Mouse (Mus musculus) splenic B cell, adult 2 months (primary cell): ENCODE results near the gene Lztr1.
A peak's percentile ranks its signal among the peaks of the same experiment; 100 is the strongest.

Experiments
- DNase-seq: peaks from one replicate; pipeline ENCODE4 v3.0.0-alpha.2; 2011; ENCODE audit warnings: low read depth, low spot score
- H3K27me3 ChIP-seq: 2 replicates; pipeline ENCODE4 v1.6.1; 2012; ENCODE audit warnings: mild to moderate bottlenecking, low read length, moderate library complexity, mixed read lengths; ENCODE audit not compliant: control insufficient read depth, poor library complexity, insufficient read depth, severe bottlenecking
- H3K36me3 ChIP-seq: 2 replicates; pipeline ENCODE4 v1.6.1; 2012; ENCODE audit warnings: mild to moderate bottlenecking, low read length, moderate library complexity, mixed read lengths; ENCODE audit not compliant: control insufficient read depth, poor library complexity, insufficient read depth, severe bottlenecking

The Lztr1 gene

DNA sequence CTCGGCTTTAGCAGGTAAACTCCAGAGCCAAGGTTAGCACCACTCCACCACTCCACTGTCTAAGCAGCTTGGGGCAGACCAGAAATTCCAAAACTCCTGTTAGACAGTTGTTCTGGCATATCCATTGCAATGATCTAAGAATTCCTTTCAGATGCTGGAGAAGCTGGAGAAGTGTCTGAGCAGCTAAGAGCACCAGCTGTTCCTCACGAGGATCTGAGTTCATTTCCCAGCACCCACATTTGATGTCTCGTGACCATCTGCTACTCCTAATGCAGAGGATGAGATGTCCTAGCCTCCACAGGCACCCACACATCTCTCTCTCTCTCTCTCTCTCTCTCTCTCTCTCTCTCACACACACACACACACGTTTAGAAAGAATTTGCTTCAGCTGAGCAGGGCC, 48.4 kb downstream of the Lztr1 start:
- Histone ChIP-seq H3K27me3 (no peaks in the 10 kb centered on the region), H3K36me3 (no peaks in the 10 kb centered on the region)
- no peak for DNase-seq

DNA sequence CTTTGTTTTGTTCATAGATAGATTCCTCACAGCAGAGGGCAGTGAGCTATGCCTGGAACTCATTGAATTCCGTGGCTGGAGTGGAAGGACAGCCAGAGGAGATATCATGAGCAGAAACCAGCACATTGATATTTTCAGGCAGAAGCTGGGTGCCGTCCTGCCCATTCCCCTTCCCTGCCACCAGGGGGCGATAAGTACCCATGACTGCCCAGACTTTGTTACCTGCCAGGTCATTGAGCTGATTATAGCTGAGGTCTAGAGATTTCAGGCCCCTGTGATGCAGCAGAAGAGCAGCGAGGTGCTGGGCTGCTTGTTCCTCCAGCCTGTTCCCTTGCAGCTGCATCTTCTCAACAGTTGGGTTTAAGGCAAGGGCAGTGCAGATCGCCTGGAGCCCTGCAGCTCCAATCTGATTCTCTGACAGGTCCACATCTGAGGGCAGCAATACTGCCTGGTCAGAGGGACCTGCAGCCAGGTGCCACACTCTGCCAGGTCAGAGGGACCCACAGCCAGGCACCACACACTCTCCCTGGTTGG, 49.5 kb downstream of the Lztr1 start:
- peak; percentile 78 for DNase-seq
- no peaks in the 10 kb centered on the region for H3K27me3 ChIP-seq

DNA sequence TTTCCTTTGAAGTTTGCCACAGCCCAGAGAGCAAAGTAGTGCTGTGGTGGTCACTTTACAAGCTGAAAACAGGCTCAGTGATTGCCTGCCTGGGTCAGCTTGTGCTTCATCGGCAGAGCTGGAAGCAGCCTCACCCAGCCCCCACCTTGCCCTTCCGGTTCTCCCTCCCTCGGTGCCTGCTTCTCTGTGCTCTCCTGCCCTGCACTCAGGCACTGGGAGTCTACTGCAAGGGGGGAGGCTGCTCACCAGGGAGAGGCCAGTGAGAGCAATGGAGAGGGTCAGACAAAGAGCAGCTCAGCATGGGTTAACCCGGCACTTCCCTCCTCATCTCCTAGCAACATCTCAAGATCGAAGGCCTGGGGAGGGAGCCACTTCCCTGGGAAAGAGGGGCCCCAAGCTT, 50.3 kb downstream of the Lztr1 start:
- DNase-seq: no peak
- no peaks in the 10 kb centered on the region for H3K36me3 ChIP-seq
- H3K27me3 ChIP-seq: no peaks in the 10 kb centered on the region

More for the DNA sequence above, 49.5 kb downstream of the Lztr1 start:
- no peaks in the 10 kb centered on the region for H3K36me3 ChIP-seq

DNA sequence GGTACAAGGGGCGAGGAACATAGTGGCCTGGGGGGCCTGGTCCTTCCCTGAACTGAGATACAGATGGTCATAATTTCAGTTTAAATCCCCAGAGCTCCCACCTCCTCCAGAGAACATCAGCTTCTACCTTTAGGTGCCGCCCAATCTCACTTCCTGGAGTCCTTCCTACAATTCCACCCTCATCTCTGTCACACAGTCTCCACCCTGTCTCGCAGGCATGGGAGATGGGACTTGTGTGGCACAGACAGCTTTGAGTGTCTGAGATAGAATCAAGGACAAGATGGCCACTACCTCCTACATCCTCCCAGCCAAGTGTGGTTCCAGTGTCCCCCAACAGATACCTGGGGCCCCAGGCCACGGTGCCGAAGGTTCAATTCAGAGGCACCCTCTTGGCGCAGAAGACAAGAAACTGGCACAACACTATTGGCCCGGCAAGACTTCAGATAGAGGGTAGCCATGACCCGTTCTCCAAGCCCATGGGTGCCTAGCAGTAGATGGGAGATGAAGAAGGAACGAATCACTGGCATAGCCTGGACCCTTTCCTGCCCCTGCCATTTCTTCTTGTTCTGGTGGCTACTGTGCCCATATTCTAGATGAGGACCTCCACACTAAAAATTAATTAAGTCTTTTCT, 51.0 kb downstream of the Lztr1 start:
- H3K27me3 ChIP-seq: no peaks in the 10 kb centered on the region
- no peaks in the 10 kb centered on the region for H3K36me3 ChIP-seq
- DNase-seq: no peak

DNA sequence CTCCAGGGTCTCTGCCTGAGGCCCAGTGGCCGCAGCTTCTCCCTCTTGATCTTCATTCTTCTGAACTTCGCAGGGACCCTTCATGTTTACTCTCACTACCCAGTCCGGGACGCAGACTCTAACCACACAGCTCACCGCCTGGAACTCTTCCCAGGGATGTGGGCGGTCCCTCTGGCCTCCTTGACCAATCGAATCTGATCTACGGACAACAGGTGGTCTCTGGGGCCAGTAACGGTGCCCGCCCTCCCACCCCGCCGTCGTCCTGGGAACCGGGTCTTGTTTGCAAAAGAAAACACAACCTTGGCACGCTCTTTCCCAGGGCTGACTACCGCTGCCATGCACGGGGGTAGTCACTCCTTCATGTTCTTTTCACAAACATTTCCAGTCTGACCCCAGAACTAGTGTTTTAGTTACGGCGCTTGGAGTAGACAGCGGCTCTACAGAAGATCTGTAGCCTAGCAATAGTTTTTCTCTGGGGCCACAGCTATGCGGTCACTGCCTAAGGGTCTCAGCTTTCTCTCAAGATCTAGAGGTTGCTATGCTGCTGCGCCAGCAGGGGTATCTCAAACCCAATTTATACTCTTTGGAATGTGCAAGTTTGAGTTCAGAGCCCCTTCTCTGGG, 52.8 kb downstream of the Lztr1 start, which contains the start of gene Lrrc74b:
Lrrc74b (minus strand) TSS at position 120 of the 623 bp plus-strand sequence.
- DNase-seq: no peak
- H3K36me3 ChIP-seq: no peaks in the 10 kb centered on the region

DNA sequence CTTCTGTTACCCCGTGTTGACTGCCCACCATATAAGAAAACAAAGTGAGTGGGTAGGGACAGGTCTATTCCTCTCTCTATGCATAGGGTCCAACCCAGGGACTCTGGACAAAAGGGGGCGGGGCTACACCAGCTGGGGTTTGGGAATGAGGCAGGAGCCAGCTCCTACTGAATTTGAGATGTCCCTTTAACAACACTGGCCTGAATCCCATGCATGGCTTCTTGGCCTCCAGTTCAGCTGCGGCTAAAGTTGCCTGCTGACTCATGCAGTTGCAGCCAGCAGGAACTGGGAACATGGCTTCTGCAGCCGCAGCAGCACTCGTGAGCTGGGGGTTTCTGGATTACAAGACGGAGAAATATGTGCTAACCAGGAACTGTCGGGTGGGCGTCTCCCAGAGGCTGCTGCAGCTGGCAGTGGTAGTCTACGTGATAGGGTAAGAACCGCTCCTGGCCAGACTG, 53.3 kb downstream of the Lztr1 start, which contains the start of gene P2rx6:
P2rx6 (plus strand) TSS at position 135 of the 458 bp plus-strand sequence.
- Histone ChIP-seq H3K27me3 (no peaks in the 10 kb centered on the region), H3K36me3 (no peaks in the 10 kb centered on the region)
- DNase-seq: peak; percentile 10

More for the DNA sequence above, 52.8 kb downstream of the Lztr1 start, which contains the start of gene Lrrc74b:
- no peaks in the 10 kb centered on the region for H3K27me3 ChIP-seq

DNA sequence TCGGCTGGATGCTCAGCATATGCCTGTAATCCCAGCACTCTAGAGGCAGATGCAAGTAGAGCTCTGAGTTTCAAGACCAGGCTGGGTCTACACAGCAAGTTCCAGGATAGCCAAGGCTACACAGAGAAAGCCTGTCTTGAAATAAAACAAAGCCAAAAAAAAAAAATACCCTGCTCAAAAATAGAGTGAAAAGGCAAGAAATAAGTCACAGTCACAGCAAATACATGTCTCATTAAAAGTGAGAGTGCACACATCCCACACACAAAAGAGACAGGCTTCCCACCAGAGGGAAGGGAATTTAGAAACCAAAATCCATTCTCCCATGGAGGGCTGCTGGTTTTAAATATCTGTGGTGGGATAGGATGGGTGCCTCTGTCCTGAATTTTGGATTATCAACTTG, 55.1 kb downstream of the Lztr1 start:
- no peak for DNase-seq
- Histone ChIP-seq H3K36me3 (no peaks in the 10 kb centered on the region), H3K27me3 (no peaks in the 10 kb centered on the region)

DNA sequence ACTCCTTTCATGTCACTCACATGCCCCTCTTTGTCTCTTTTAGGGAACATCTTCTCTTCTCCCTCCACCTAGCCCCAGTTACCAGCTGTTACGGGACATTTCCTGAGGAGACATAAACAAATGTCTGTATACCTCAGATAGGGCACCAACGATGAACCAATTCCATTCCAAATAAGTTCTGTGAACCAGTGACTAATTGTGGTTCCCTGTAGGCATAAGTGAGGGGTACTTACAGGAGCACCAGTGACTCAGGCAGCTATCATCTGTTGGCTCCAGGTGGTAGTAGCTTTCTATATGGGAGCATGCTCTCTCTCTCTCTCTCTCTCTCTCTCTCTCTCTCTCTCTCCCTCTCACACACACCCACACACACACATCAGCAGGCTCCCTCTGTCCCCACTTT, 55.7 kb downstream of the Lztr1 start:
- no peaks in the 10 kb centered on the region for H3K27me3 ChIP-seq
- no peak for DNase-seq

DNA sequence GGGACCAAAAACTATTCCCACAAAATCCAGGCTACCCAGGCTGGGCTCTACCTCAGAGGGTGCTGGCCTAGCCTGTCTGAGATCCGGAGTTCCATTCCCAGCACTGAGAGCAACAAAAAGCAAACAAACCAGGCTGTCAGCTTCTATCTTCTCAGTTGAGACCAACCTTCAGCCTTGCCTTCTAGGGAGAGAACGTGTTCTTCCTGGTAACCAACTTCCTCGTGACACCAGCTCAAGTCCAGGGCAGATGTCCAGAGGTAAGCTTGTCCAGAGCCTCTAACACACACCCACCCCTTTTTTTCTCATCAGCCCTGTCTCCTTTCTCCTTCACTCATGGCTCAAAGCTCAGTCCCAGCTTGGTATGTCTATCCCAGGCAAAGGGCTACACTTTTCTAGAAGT, 56.3 kb downstream of the Lztr1 start:
- no peaks in the 10 kb centered on the region for H3K27me3 ChIP-seq
- H3K36me3 ChIP-seq: no peaks in the 10 kb centered on the region
- no peak for DNase-seq

More for the DNA sequence above, 55.7 kb downstream of the Lztr1 start:
- H3K36me3 ChIP-seq: no peaks in the 10 kb centered on the region

DNA sequence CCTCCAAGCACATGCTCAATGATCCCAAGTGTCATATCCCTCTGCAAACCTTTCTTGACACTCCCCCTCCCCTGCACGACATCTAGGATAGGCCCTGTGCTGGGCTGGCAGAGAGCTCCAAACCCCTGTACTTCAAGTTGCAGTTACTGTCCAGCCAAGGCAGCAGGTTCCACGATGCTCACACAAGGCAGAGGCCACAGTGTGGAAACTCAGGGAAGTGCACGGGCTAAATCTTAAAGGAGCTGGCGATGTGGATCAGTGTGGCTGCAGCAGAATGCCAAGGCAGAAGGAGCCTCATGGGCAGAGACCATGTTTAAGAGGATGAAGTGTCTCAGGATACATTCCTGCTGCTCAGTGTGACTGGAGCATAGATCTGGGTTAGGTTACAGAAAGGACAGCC, 57.7 kb downstream of the Lztr1 start:
- Histone ChIP-seq H3K36me3 (no peaks in the 10 kb centered on the region), H3K27me3 (no peaks in the 10 kb centered on the region)
- no peak for DNase-seq
